Mouse (Mus musculus): ENCODE data around the gene Ntrk2.

DNA sequence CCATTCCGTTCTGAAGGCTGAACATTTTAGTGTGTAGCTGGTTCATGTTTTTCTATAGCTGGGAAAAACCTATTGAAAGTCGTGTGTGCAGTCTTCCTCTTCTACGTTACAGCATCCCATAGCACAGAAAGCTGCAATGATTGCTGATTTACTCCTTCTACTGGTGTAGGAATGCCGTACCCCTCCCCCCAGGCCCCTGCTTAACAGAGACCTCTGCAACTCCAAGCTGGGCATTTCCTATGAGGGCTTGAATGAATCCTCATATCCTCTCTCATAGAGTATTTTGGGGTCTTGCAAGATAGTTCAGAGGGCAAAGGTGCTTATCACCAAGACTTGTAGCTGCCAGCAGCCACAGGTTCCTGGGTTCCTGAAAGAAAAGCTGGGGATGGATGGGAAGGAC lies 148.0 kb downstream of the Ntrk2 start:
- TF ChIP-seq CTCF (IDR thresholded peaks at IDR 0.05; ENCODE audit: borderline replicate concordance, extremely low read depth, insufficient read depth, insufficient read length) (no peak), POLR2A (IDR thresholded peaks at IDR 0.05; ENCODE audit: borderline replicate concordance, extremely low read depth, insufficient read depth, insufficient read length, poor library complexity, severe bottlenecking) (no peak)
